Mouse (Mus musculus) midbrain, postnatal 0 days (tissue): ENCODE data around the gene Cachd1. TPM values are rescaled to one million over a fixed set of nuclear protein-coding genes. Genes with fewer than 3 reads are reported as not detected.

Source experiments
- ATAC-seq: fragments of 200-750 bp; cut with Nextera tagmentation; 2 replicates; pipeline ENCODE4 v1.8.0; 2017; ENCODE audit warnings: moderate number of reproducible peaks, mild to moderate bottlenecking, moderate TSS enrichment, moderate library complexity; ENCODE audit not compliant: low FRiP score
- DNase-seq: peaks from one replicate; pipeline ENCODE4 v3.0.0-alpha.2; 2015; ENCODE audit warnings: low spot score
- H3K27ac ChIP-seq: fragments of 300-500 bp; sonication (generic); 2 replicates; pipeline ENCODE4 v1.5.1; 2014; ENCODE audit warnings: low read depth, mild to moderate bottlenecking, low read length, mixed read lengths
- H3K27me3 ChIP-seq: fragments of 300-500 bp; sonication (generic); 2 replicates; pipeline ENCODE4 v1.6.1; 2014; ENCODE audit warnings: low read length, control low read depth, mixed read lengths; ENCODE audit not compliant: insufficient read depth
- H3K36me3 ChIP-seq: fragments of 300-500 bp; sonication (generic); 2 replicates; pipeline ENCODE4 v1.6.1; 2014; ENCODE audit warnings: low read length, control low read depth, mixed read lengths; ENCODE audit not compliant: insufficient read depth
- H3K4me1 ChIP-seq: fragments of 300-500 bp; sonication (generic); 2 replicates; pipeline ENCODE4 v1.6.1; 2014; ENCODE audit warnings: mild to moderate bottlenecking, control low read depth, antibody characterized with exemption, low read length, mixed read lengths; ENCODE audit not compliant: insufficient read depth
- H3K4me2 ChIP-seq: fragments of 300-500 bp; sonication (generic); 2 replicates; pipeline ENCODE4 v1.6.1; 2014; ENCODE audit warnings: low read depth, mild to moderate bottlenecking, low read length, mixed read lengths; ENCODE audit not compliant: poor library complexity, severe bottlenecking
- H3K4me3 ChIP-seq: fragments of 300-500 bp; sonication (generic); 2 replicates; pipeline ENCODE4 v1.5.1; 2014; ENCODE audit warnings: low read depth, mild to moderate bottlenecking, low read length, moderate library complexity
- H3K9ac ChIP-seq: fragments of 300-500 bp; sonication (generic); replicated peaks from 2 replicates; pipeline ENCODE4 v1.6.1; 2014; ENCODE audit warnings: mild to moderate bottlenecking, low read length, moderate library complexity, mixed read lengths; ENCODE audit not compliant: poor library complexity, severe bottlenecking
- H3K9me3 ChIP-seq: fragments of 300-500 bp; sonication (generic); 2 replicates; pipeline ENCODE4 v1.6.1; 2016; ENCODE audit warnings: low read length, control low read depth
- CTCF ChIP-seq: IDR thresholded peaks from 2 replicates; pipeline ENCODE4 v1.5.1; 2016; ENCODE audit warnings: antibody characterized with exemption, mild to moderate bottlenecking
- WGBS: fragments of 180-500 bp; shearing (Covaris S2); extraction: QIAGEN DNeasy Blood & Tissue Kit; methylation state at CpG from one replicate; pipeline ENCODE4 v1.1.7; 2014; 5-methylcytosine and 5-hydroxymethylcytosine counted together
- polyA plus RNA-seq: library from polyadenylated mRNA; unstranded; fragments of >200 nt; fragmentation: Nextera tagmentation; extraction: Ambion mirVana; gene quantifications from 2 replicates; pipeline ENCODE4 v1.2.1, GENCODE M21; 2015
- total RNA-seq: library from RNA; depleted of rRNA; stranded (reverse); fragments of >200 nt; gene quantifications from 2 replicates; pipeline ENCODE4 v1.2.3, GENCODE M21; 2014

Cachd1 gene
- total and polyA plus RNA-seq, 2 experiments from 2014 or later, result 26.5 to 52.2 TPM

- H3K4me2 ChIP-seq, result no peak overlapping the region
Observed at GRCm38 (mm10) chr4:100922816-100923554, 146.5 kb downstream of the Cachd1 start.

GRCm38 (mm10) chr4:100923598-100923997 is 147.1 kb downstream of the Cachd1 start:
- Histone ChIP-seq H3K36me3 (0 out of 2 replicates have a peak, but pooled peaks cover 7% of the 10 kb centered on the region), H3K27ac (no peak overlapping the region), H3K27me3 (no peaks in the 10 kb centered on the region), H3K4me1 (peaks cover 5% of the 10 kb centered on the region; the same call in 1 of the 2 replicates), H3K4me2 (no peak overlapping the region), H3K9me3 (no peaks in the 10 kb centered on the region), H3K4me3 (no peak overlapping the region), H3K9ac (no peak overlapping the region)
- DNase-seq (no peak), ATAC-seq (no peak)
- WGBS, result 62% methylated on average over 6 of the region's 6 CpGs
- TF ChIP-seq CTCF, result no peak

More at GRCm38 (mm10) chr4:100922816-100923554, 146.5 kb downstream of the Cachd1 start:
- Histone ChIP-seq H3K4me1 (peaks cover 5% of the 10 kb centered on the region; the same call in 1 of the 2 replicates), H3K9ac (no peak overlapping the region), H3K4me3 (no peak overlapping the region), H3K27ac (no peak overlapping the region), H3K9me3 (no peaks in the 10 kb centered on the region), H3K36me3 (0 out of 2 replicates have a peak, but pooled peaks cover 10% of the 10 kb centered on the region), H3K27me3 (no peaks in the 10 kb centered on the region)
- DNase-seq (no peak), ATAC-seq (no peak)
- TF ChIP-seq CTCF, result no peak
- WGBS, result 79% methylated on average over 11 of the region's 11 CpGs

- ATAC-seq, result no peak
- no peak overlapping the region for H3K4me3 ChIP-seq
Observed at GRCm38 (mm10) chr4:100924276-100924675, 147.8 kb downstream of the Cachd1 start.

GRCm38 (mm10) chr4:100925153-100925552 is 148.7 kb downstream of the Cachd1 start:
- no peak overlapping the region for H3K4me3 ChIP-seq
- peaks cover 5% of the 10 kb centered on the region; the same call in 1 of the 2 replicates for H3K4me1 ChIP-seq
- H3K4me2 ChIP-seq, result no peak overlapping the region
- H3K9ac ChIP-seq, result no peak overlapping the region
- WGBS, result 97% methylated on average over 1 of the region's 1 CpGs
- H3K36me3 ChIP-seq, result 0 out of 2 replicates have a peak, but pooled peaks cover 3% of the 10 kb centered on the region
- no peaks in the 10 kb centered on the region for H3K9me3 ChIP-seq
- H3K27ac ChIP-seq, result no peak overlapping the region
- ATAC-seq (no peak), DNase-seq (no peak)
- H3K27me3 ChIP-seq, result no peaks in the 10 kb centered on the region
- no peak for TF ChIP-seq CTCF

More at GRCm38 (mm10) chr4:100924276-100924675, 147.8 kb downstream of the Cachd1 start:
- Histone ChIP-seq H3K9me3 (no peaks in the 10 kb centered on the region), H3K4me1 (peaks cover 5% of the 10 kb centered on the region; the same call in 1 of the 2 replicates), H3K9ac (no peak overlapping the region), H3K27me3 (no peaks in the 10 kb centered on the region), H3K36me3 (0 out of 2 replicates have a peak, but pooled peaks cover 4% of the 10 kb centered on the region), H3K27ac (no peak overlapping the region), H3K4me2 (no peak overlapping the region)
- no peak for TF ChIP-seq CTCF
- no peak for DNase-seq
- 84% methylated on average over 4 of the region's 4 CpGs for WGBS

- DNase-seq (no peak), ATAC-seq (no peak)
- Histone ChIP-seq H3K4me3 (no peak overlapping the region), H3K9ac (no peak overlapping the region), H3K4me1 (no peaks in the 10 kb centered on the region), H3K4me2 (no peak overlapping the region), H3K27me3 (no peaks in the 10 kb centered on the region), H3K27ac (no peak overlapping the region), H3K9me3 (no peaks in the 10 kb centered on the region), H3K36me3 (no peaks in the 10 kb centered on the region)
- 84% methylated on average over 3 of the region's 3 CpGs for WGBS
- no peak for TF ChIP-seq CTCF
Observed at GRCm38 (mm10) chr4:100926608-100927007, 150.1 kb downstream of the Cachd1 start.

GRCm38 (mm10) chr4:100927059-100927458 is 150.6 kb downstream of the Cachd1 start:
- no peak for ATAC-seq
- WGBS, result 82% methylated on average over 2 of the region's 2 CpGs
- H3K36me3 ChIP-seq, result no peaks in the 10 kb centered on the region

More at GRCm38 (mm10) chr4:100927059-100927458, 150.6 kb downstream of the Cachd1 start:
- no peak overlapping the region for H3K4me3 ChIP-seq
- no peak overlapping the region for H3K9ac ChIP-seq
- no peak overlapping the region for H3K4me2 ChIP-seq
- H3K27ac ChIP-seq, result no peak overlapping the region
- TF ChIP-seq CTCF, result no peak
- DNase-seq, result no peak
- H3K27me3 ChIP-seq, result no peaks in the 10 kb centered on the region
- no peaks in the 10 kb centered on the region for H3K4me1 ChIP-seq
- H3K9me3 ChIP-seq, result no peaks in the 10 kb centered on the region
